Mouse (Mus musculus): ENCODE measurements around the gene Lrrc51. TPM values are rescaled to one million over a fixed set of nuclear protein-coding genes. Genes with fewer than 3 reads are reported as not detected.

The Lrrc51 gene
- total and polyA plus RNA-seq, 3 experiments, result 13.6 to 30.8 TPM; not detected in 1

GRCm38 (mm10) chr7:101905561-101906286, 28.0 kb downstream of the Lrrc51 start, which contains the start of gene Lamtor1:
Gene Lamtor1, plus strand, starts transcription at chr7:101905904.
- Histone ChIP-seq H3K9ac (ENCODE audit: control insufficient read depth, low read depth, low read length, poor library complexity, severe bottlenecking) (peak within 1 kb of the TSS; percentile 93), H3K27me3 (ENCODE audit: control insufficient read depth in 1 of 2, insufficient read depth in 2 of 2, low read length in 2 of 2) (no peaks in the 10 kb centered on the region), H3K79me2 (ENCODE audit: control insufficient read depth, insufficient read depth, low read length, poor library complexity) (peaks cover 15% of the 10 kb centered on the region), H3K36me3 (ENCODE audit: control insufficient read depth in 1 of 2, insufficient read depth in 2 of 2, low read length in 2 of 2) (peaks cover 0 to 11% of the 10 kb centered on the region in 2 experiments; a peak in 2 of 4 replicates), H3K4me3 (ENCODE audit: control insufficient read depth in 1 of 2, insufficient read depth in 1 of 2, low read depth in 2 of 2, low read length in 2 of 2) (peak within 1 kb of the TSS; percentile 81 to 91), H3K9me3 (replicated peaks; ENCODE audit: insufficient read depth, low read length) (no peaks in the 10 kb centered on the region), H3K27ac (ENCODE audit: control insufficient read depth, low read depth, low read length) (peak within 1 kb of the TSS; percentile 87), H3K4me1 (ENCODE audit: control insufficient read depth in 1 of 2, insufficient read depth in 2 of 2, low read length in 2 of 2) (peaks cover 15 to 20% of the 10 kb centered on the region in 2 experiments)
- DNase-seq (ENCODE audit: low read depth, low spot score), result peak; percentile 99
- peak; percentile 91 for TF ChIP-seq ZMIZ1 (IDR thresholded peaks at IDR 0.05; ENCODE audit: low read depth, low read length)
- TF ChIP-seq MEF2A (IDR thresholded peaks at IDR 0.05; ENCODE audit: extremely low read depth, insufficient replicate concordance, low read depth, low read length, poor library complexity, severe bottlenecking), result no peak
- peak; percentile 90 for TF ChIP-seq MXI1 (IDR thresholded peaks at IDR 0.05; ENCODE audit: low read depth, low read length)
- peak in 1 of 2 experiments; percentile 52; a peak in 2 of 4 replicates for TF ChIP-seq EP300 (IDR thresholded peaks at IDR 0.05; ENCODE audit: low read depth in 1 of 2, low read length in 2 of 2)
- TF ChIP-seq GABPA (IDR thresholded peaks at IDR 0.05; ENCODE audit: low read depth, low read length), result no peak
- TF ChIP-seq CHD1 (IDR thresholded peaks at IDR 0.05; ENCODE audit: low read depth, low read length), result no peak
- peak; percentile 90 for TF ChIP-seq NELFE (IDR thresholded peaks at IDR 0.05; ENCODE audit: low read depth, low read length)
- TF ChIP-seq ZKSCAN1 (IDR thresholded peaks at IDR 0.05; ENCODE audit: low read depth, low read length), result no peak
- peak; percentile 57 for TF ChIP-seq TCF12 (IDR thresholded peaks at IDR 0.05; ENCODE audit: low read depth, low read length)
- TF ChIP-seq ELF1 (IDR thresholded peaks at IDR 0.05; ENCODE audit: low read depth, low read length), result peak; percentile 90
- no peak for TF ChIP-seq SMC3 (IDR thresholded peaks at IDR 0.05; ENCODE audit: low read depth, low read length)
- TF ChIP-seq MYC (IDR thresholded peaks at IDR 0.05; ENCODE audit: low read depth, low read length), result peak; percentile 77
- TF ChIP-seq KAT2A (conservative IDR thresholded peaks at IDR 0.05; ENCODE audit: low read depth, low read length), result no peak; the same call in 1 of the 2 replicates
- TF ChIP-seq MAZ (IDR thresholded peaks at IDR 0.05; ENCODE audit: low read depth, low read length), result no peak
- TF ChIP-seq MAFK (IDR thresholded peaks at IDR 0.05; ENCODE audit: borderline replicate concordance, low read depth, low read length), result no peak
- peak; percentile 65; the same call in 1 of the 2 replicates for TF ChIP-seq POLR2AphosphoS5 (IDR thresholded peaks at IDR 0.05; ENCODE audit: borderline replicate concordance, low read depth, low read length)
- TF ChIP-seq SIN3A (IDR thresholded peaks at IDR 0.05; ENCODE audit: low read length), result peak; percentile 94
- TF ChIP-seq POLR2AphosphoS2 (IDR thresholded peaks at IDR 0.05; ENCODE audit: low read length), result peak; percentile 85; the same call in 1 of the 2 replicates
- peak; percentile 50 for TF ChIP-seq TBP (IDR thresholded peaks at IDR 0.05; ENCODE audit: low read depth, low read length)
- TF ChIP-seq BHLHE40 (IDR thresholded peaks at IDR 0.05; ENCODE audit: borderline replicate concordance, low read depth, low read length), result peak; percentile 98
- TF ChIP-seq JUND (IDR thresholded peaks at IDR 0.05; ENCODE audit: low read depth, low read length), result no peak
- TF ChIP-seq USF1 (IDR thresholded peaks at IDR 0.05; ENCODE audit: low read depth, low read length), result peak; percentile 98
- TF ChIP-seq GATA1 (IDR thresholded peaks at IDR 0.05; ENCODE audit: low read depth, low read length), result peak; percentile 4; the same call in 1 of the 2 replicates
- no peak for TF ChIP-seq RCOR1 (IDR thresholded peaks at IDR 0.05; ENCODE audit: low read depth, low read length)
- 0 out of 2 replicates have a peak, but pooled peaks have one; percentile 3 for TF ChIP-seq TAL1 (IDR thresholded peaks at IDR 0.05; ENCODE audit: low read length)
- TF ChIP-seq E2F4 (IDR thresholded peaks at IDR 0.05; ENCODE audit: borderline replicate concordance, low read depth, low read length), result no peak
- TF ChIP-seq CTCF (IDR thresholded peaks at IDR 0.05 in 2 of 3, conservative IDR thresholded peaks at IDR 0.05 in 1 of 3; ENCODE audit: control insufficient read depth in 1 of 3, insufficient read depth in 1 of 3, low read depth in 2 of 3, low read length in 3 of 3, poor library complexity in 1 of 3, severe bottlenecking in 1 of 3), result no peak
- peak; percentile 59 for TF ChIP-seq ETS1 (IDR thresholded peaks at IDR 0.05; ENCODE audit: low read depth, low read length)
- no peak for TF ChIP-seq UBTF (IDR thresholded peaks at IDR 0.05; ENCODE audit: borderline replicate concordance, insufficient read depth, low read depth, low read length)
- TF ChIP-seq POLR2A (IDR thresholded peaks at IDR 0.05; ENCODE audit: control insufficient read depth in 1 of 2, insufficient read depth in 1 of 2, low read depth in 1 of 2, low read length in 2 of 2, poor library complexity in 1 of 2), result peak; percentile 73 to 90
- peak; percentile 99 for TF ChIP-seq MAX (IDR thresholded peaks at IDR 0.05; ENCODE audit: low read length)
- no peak for TF ChIP-seq NRF1 (IDR thresholded peaks at IDR 0.05; ENCODE audit: insufficient read depth, low read depth, low read length, poor library complexity, severe bottlenecking)
- no peak for TF ChIP-seq ZC3H11A (IDR thresholded peaks at IDR 0.05; ENCODE audit: low read depth, low read length)
- no peak for TF ChIP-seq RAD21 (IDR thresholded peaks at IDR 0.05; ENCODE audit: low read depth, low read length)
- peak; percentile 88 for TF ChIP-seq HCFC1 (IDR thresholded peaks at IDR 0.05; ENCODE audit: low read depth, low read length)
- TF ChIP-seq CHD2 (IDR thresholded peaks at IDR 0.05; ENCODE audit: low read length), result peak; percentile 67
